Mouse (Mus musculus): ENCODE measurements around the gene Serp1. TPM values are rescaled to one million over a fixed set of nuclear protein-coding genes. Genes with fewer than 3 reads are reported as not detected.
"Not testable (repeated sequence)": the region's sequence is repeated elsewhere in the genome, so short reads cannot be mapped to it uniquely, and the experiment has no call there.

Serp1 gene
- total and polyA plus RNA-seq, 2 experiments from 2014 or later = 59.5 TPM

DNA sequence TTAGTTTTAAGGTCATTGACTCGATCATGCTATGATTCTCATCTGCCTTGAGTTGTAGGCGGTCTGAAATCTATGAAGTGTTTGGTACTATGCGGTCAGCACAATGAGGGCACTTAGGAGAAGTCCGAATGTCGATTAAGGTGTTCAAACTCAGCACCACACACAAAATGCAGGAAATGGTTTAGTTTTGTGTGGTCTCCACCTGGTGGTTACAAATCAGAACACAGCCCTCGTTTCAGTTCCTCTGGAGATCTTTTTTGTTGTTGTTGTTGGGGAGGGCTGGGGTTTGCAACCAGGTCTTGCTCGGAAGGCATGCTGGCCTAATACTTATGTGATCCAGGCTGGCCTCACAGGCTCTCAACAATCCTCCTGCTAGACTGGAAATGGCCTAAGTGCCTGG, 34.9 kb downstream of the Serp1 start:
- Histone ChIP-seq H3K9ac (replicated peaks; ENCODE audit: low read depth, low read length) (no peak overlapping the region), H3K4me1 (ENCODE audit: control insufficient read depth, insufficient read depth) (no peaks in the 10 kb centered on the region), H3K9me3 (replicated peaks; ENCODE audit: control insufficient read depth, low read length) (peaks cover 5% of the 10 kb centered on the region; the same call in 1 of the 2 replicates), H3K4me3 (ENCODE audit: low read depth, low read length) (no peak overlapping the region), H3K36me3 (replicated peaks; ENCODE audit: control insufficient read depth, insufficient read depth, low read length) (no peaks in the 10 kb centered on the region), H3K27ac (ENCODE audit: low read depth) (no peak overlapping the region), H3K4me2 (ENCODE audit: low read depth, low read length) (no peak overlapping the region), H3K27me3 (ENCODE audit: control insufficient read depth, insufficient read depth, low read length) (no peaks in the 10 kb centered on the region)
- WGBS = 56% methylated on average over 7 of the region's 7 CpGs
- peak; percentile 64 for TF ChIP-seq CTCF (IDR thresholded peaks at IDR 0.05; ENCODE audit: low read depth)
- TF ChIP-seq EP300 (IDR thresholded peaks at IDR 0.05; ENCODE audit: low read depth) = no peak
- ATAC-seq (ENCODE audit: insufficient read depth, low read depth) (no peak), DNase-seq (ENCODE audit: low spot score) (no peak)

DNA sequence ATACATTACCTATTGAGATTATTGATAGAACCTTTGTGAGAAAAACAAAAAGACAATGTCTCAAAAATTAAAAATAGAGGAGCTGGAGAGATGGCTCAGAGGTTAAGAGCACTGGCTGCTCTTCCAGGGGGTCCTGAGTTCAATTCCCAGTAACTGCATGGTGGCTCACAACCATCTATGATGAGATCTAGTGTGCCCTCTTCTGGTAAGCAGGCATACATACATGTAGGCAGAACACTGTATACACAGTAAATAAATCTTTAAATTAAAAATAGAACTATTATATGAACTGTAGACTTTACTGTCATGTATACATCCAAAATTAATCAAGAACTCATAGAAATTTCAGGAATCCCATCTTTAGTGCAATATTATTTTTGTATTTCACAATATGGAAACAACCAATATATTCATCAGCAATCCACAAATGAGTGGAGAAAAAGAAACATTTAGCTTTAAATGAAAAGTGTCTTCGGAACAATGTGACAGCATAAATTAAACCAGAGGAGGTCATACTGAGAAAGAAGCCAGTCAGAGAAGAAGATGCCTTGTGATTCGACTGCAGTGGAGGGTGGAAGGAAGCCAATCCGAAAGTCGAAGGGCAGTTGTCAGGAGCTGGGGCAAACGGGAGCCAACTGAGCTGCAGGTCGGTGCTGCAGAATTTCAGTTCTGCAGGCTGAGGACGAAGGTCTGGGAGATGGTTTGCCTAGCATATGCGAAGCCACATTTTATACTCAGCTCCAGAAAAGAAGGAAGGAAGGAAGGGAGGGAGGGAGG, 37.5 kb downstream of the Serp1 start:
- TF ChIP-seq EP300 (IDR thresholded peaks at IDR 0.05; ENCODE audit: low read depth) (no peak), CTCF (IDR thresholded peaks at IDR 0.05; ENCODE audit: low read depth) (peak; percentile 28)
- H3K9me3 ChIP-seq (replicated peaks; ENCODE audit: control insufficient read depth, low read length) = peaks cover 5% of the 10 kb centered on the region; the same call in 1 of the 2 replicates
- no peak overlapping the region for H3K4me3 ChIP-seq (ENCODE audit: low read depth, low read length)
- ATAC-seq (ENCODE audit: insufficient read depth, low read depth) (no peak), DNase-seq (ENCODE audit: low spot score) (no peak)
- H3K27me3 ChIP-seq (ENCODE audit: control insufficient read depth, insufficient read depth, low read length) = no peaks in the 10 kb centered on the region
- H3K9ac ChIP-seq (replicated peaks; ENCODE audit: low read depth, low read length) = no peak overlapping the region
- H3K4me1 ChIP-seq (ENCODE audit: control insufficient read depth, insufficient read depth) = no peaks in the 10 kb centered on the region
- H3K36me3 ChIP-seq (replicated peaks; ENCODE audit: control insufficient read depth, insufficient read depth, low read length) = no peaks in the 10 kb centered on the region
- H3K27ac ChIP-seq (ENCODE audit: low read depth) = no peak overlapping the region
- no peak overlapping the region for H3K4me2 ChIP-seq (ENCODE audit: low read depth, low read length)
- 70% methylated on average over 7 of the region's 8 CpGs for WGBS

GRCm38 (mm10) chr3:58487121-58487520, 38.6 kb downstream of the Serp1 start:
- Histone ChIP-seq H3K27ac (ENCODE audit: low read depth) (no peak overlapping the region), H3K4me2 (ENCODE audit: low read depth, low read length) (no peak overlapping the region), H3K9ac (replicated peaks; ENCODE audit: low read depth, low read length) (no peak overlapping the region), H3K36me3 (replicated peaks; ENCODE audit: control insufficient read depth, insufficient read depth, low read length) (no peaks in the 10 kb centered on the region), H3K4me3 (ENCODE audit: low read depth, low read length) (no peak overlapping the region), H3K4me1 (ENCODE audit: control insufficient read depth, insufficient read depth) (no peaks in the 10 kb centered on the region), H3K27me3 (ENCODE audit: control insufficient read depth, insufficient read depth, low read length) (no peaks in the 10 kb centered on the region), H3K9me3 (replicated peaks; ENCODE audit: control insufficient read depth, low read length) (peaks cover 5% of the 10 kb centered on the region; the same call in 1 of the 2 replicates)
- TF ChIP-seq EP300 (IDR thresholded peaks at IDR 0.05; ENCODE audit: low read depth) (no peak), CTCF (IDR thresholded peaks at IDR 0.05; ENCODE audit: low read depth) (peak; percentile 12; the same call in 1 of the 2 replicates)
- no peak for DNase-seq (ENCODE audit: low spot score)
- 71% methylated on average over 3 of the region's 3 CpGs for WGBS
- no peak for ATAC-seq (ENCODE audit: insufficient read depth, low read depth)

DNA sequence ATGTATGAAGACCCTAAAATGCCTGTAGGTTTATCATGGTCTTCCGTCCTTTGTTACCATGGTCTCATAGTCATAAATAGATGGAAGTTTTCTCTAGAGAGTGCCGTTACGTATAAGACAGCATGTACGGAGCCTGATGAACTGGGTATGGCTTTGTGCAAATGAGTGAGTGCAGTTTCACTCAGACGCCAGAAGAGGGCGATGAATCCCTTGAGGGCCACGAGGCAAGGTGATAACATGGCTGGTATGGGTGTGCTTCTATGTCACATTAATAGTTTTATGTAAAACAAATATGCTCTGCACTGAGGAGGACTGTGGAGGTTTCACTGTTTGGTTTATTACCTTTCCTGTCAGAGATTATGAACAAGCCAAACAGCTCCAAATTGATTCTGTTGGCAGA, 39.8 kb downstream of the Serp1 start:
- WGBS = 76% methylated on average over 7 of the region's 7 CpGs
- peaks cover 5% of the 10 kb centered on the region; the same call in 1 of the 2 replicates for H3K9me3 ChIP-seq (replicated peaks; ENCODE audit: control insufficient read depth, low read length)
- no peak for ATAC-seq (ENCODE audit: insufficient read depth, low read depth)
- no peak overlapping the region for H3K27ac ChIP-seq (ENCODE audit: low read depth)
- no peaks in the 10 kb centered on the region for H3K36me3 ChIP-seq (replicated peaks; ENCODE audit: control insufficient read depth, insufficient read depth, low read length)
- no peak overlapping the region for H3K4me2 ChIP-seq (ENCODE audit: low read depth, low read length)
- peak; percentile 31; the same call in 1 of the 2 replicates for TF ChIP-seq CTCF (IDR thresholded peaks at IDR 0.05; ENCODE audit: low read depth)
- TF ChIP-seq EP300 (IDR thresholded peaks at IDR 0.05; ENCODE audit: low read depth) = no peak
- DNase-seq (ENCODE audit: low spot score) = no peak
- H3K4me1 ChIP-seq (ENCODE audit: control insufficient read depth, insufficient read depth) = 0 out of 2 replicates have a peak, but pooled peaks cover 3% of the 10 kb centered on the region
- no peaks in the 10 kb centered on the region for H3K27me3 ChIP-seq (ENCODE audit: control insufficient read depth, insufficient read depth, low read length)
- H3K9ac ChIP-seq (replicated peaks; ENCODE audit: low read depth, low read length) = no peak overlapping the region
- H3K4me3 ChIP-seq (ENCODE audit: low read depth, low read length) = no peak overlapping the region

- no peak overlapping the region for H3K27ac ChIP-seq (ENCODE audit: low read depth)
- DNase-seq (ENCODE audit: low spot score) (no peak), ATAC-seq (ENCODE audit: insufficient read depth, low read depth) (no peak)
- no peak overlapping the region for H3K4me2 ChIP-seq (ENCODE audit: low read depth, low read length)
- H3K9me3 ChIP-seq (replicated peaks; ENCODE audit: control insufficient read depth, low read length) = no peaks in the 10 kb centered on the region
- no peaks in the 10 kb centered on the region for H3K36me3 ChIP-seq (replicated peaks; ENCODE audit: control insufficient read depth, insufficient read depth, low read length)
- WGBS = 77% methylated on average over 2 of the region's 2 CpGs
- H3K4me1 ChIP-seq (ENCODE audit: control insufficient read depth, insufficient read depth) = 0 out of 2 replicates have a peak, but pooled peaks cover 3% of the 10 kb centered on the region
- no peak overlapping the region for H3K9ac ChIP-seq (replicated peaks; ENCODE audit: low read depth, low read length)
- no peak overlapping the region for H3K4me3 ChIP-seq (ENCODE audit: low read depth, low read length)
- TF ChIP-seq CTCF (IDR thresholded peaks at IDR 0.05; ENCODE audit: low read depth) = no peak
- no peak for TF ChIP-seq EP300 (IDR thresholded peaks at IDR 0.05; ENCODE audit: low read depth)
- H3K27me3 ChIP-seq (ENCODE audit: control insufficient read depth, insufficient read depth, low read length) = no peaks in the 10 kb centered on the region
These were observed 46.8 kb downstream of the Serp1 start for GRCm38 (mm10) chr3:58478755-58479455.

DNA sequence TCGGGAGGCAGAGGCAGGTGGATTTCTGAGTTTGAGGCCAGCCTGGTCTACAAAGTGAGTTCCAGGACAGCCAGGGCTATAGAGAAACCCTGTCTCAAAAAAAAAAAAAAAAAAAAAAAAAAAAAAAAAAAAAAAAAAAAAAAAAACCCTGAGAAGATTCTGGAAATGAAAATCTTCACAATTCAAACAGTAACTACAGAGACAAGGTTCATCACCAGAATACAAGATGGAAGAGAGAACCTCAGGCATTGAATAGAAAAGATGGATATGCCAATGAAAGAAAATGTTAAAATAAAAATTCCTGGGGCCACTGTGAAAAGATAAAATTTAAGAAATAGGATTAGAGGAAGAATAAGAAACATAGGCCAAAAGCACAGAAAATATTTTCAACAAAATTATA, 50.4 kb downstream of the Serp1 start:
- not testable (repeated sequence) for H3K4me1 ChIP-seq (ENCODE audit: control insufficient read depth, insufficient read depth); H3K9me3 ChIP-seq (replicated peaks; ENCODE audit: control insufficient read depth, low read length); H3K9ac ChIP-seq (replicated peaks; ENCODE audit: low read depth, low read length); H3K36me3 ChIP-seq (replicated peaks; ENCODE audit: control insufficient read depth, insufficient read depth, low read length); H3K27me3 ChIP-seq (ENCODE audit: control insufficient read depth, insufficient read depth, low read length); ATAC-seq (ENCODE audit: insufficient read depth, low read depth); H3K27ac ChIP-seq (ENCODE audit: low read depth); DNase-seq (ENCODE audit: low spot score); H3K4me2 ChIP-seq (ENCODE audit: low read depth, low read length); H3K4me3 ChIP-seq (ENCODE audit: low read depth, low read length)
- 75% methylated on average over 1 of the region's 1 CpGs for WGBS

Measured in heart, postnatal 0 days (tissue).